Mouse (Mus musculus) forebrain, embryonic 15.5 days (tissue): Measurements from ENCODE around the gene Ces2b. TPM values are rescaled to one million over a fixed set of nuclear protein-coding genes. Genes with fewer than 3 reads are reported as not detected.
"Not testable (repeated sequence)": the region's sequence is repeated elsewhere in the genome, so short reads cannot be mapped to it uniquely, and the experiment has no call there.

Source experiments
- ATAC-seq: fragments of 200-750 bp; cut with Nextera tagmentation; replicated peaks from 2 replicates; pipeline ENCODE4 v1.8.0; 2017; ENCODE audit warnings: mild to moderate bottlenecking, moderate TSS enrichment, moderate library complexity
- H3K27ac ChIP-seq: fragments of 300-500 bp; sonication (generic); replicated peaks from 2 replicates; pipeline ENCODE4 v1.5.1; 2015; ENCODE audit warnings: mild to moderate bottlenecking, inconsistent platforms
- H3K27me3 ChIP-seq: fragments of 300-500 bp; sonication (generic); 2 replicates; pipeline ENCODE4 v1.6.1; 2015; ENCODE audit warnings: inconsistent platforms
- H3K36me3 ChIP-seq: fragments of 300-500 bp; sonication (generic); 2 replicates; pipeline ENCODE4 v1.6.1; 2015; ENCODE audit warnings: mild to moderate bottlenecking, inconsistent platforms
- H3K4me1 ChIP-seq: fragments of 300-500 bp; sonication (generic); 2 replicates; pipeline ENCODE4 v1.6.1; 2015; ENCODE audit warnings: inconsistent platforms
- H3K4me2 ChIP-seq: fragments of 300-500 bp; sonication (generic); replicated peaks from 2 replicates; pipeline ENCODE4 v1.6.1; 2015; ENCODE audit warnings: mild to moderate bottlenecking, inconsistent platforms
- H3K4me3 ChIP-seq: fragments of 300-500 bp; sonication (generic); 2 replicates; pipeline ENCODE4 v1.5.1; 2015; ENCODE audit warnings: mild to moderate bottlenecking, inconsistent platforms
- H3K9ac ChIP-seq: fragments of 300-500 bp; sonication (generic); replicated peaks from 2 replicates; pipeline ENCODE4 v1.6.1; 2015; ENCODE audit warnings: mild to moderate bottlenecking, inconsistent platforms
- H3K9me3 ChIP-seq: fragments of 300-500 bp; sonication (generic); 2 replicates; pipeline ENCODE4 v1.6.1; 2016; ENCODE audit warnings: inconsistent platforms
- WGBS: fragments of 180-500 bp; shearing (Covaris S2); methylation state at CpG from one replicate; pipeline ENCODE4 v1.1.7; 2015; ENCODE audit warnings: mixed read lengths; 5-methylcytosine and 5-hydroxymethylcytosine counted together
- polyA plus RNA-seq: library from polyadenylated mRNA; unstranded; fragments of >200 nt; fragmentation: Nextera tagmentation; extraction: Ambion mirVana; gene quantifications from 2 replicates; pipeline ENCODE4 v1.2.1, GENCODE M21; 2015

Gene Ces2b
- polyA plus RNA-seq, 1 experiment from 2014 or later: 0.20 TPM

GRCm38 (mm10) chr8:104847741-104848462 lies 16.5 kb downstream of the Ces2b start:
- Histone ChIP-seq H3K27me3 (no peaks in the 10 kb centered on the region), H3K9ac (no peak overlapping the region), H3K9me3 (no peaks in the 10 kb centered on the region), H3K4me3 (no peak overlapping the region), H3K27ac (no peak overlapping the region), H3K36me3 (no peaks in the 10 kb centered on the region), H3K4me2 (no peak overlapping the region), H3K4me1 (no peaks in the 10 kb centered on the region)
- 76% methylated on average over 4 of the region's 4 CpGs for WGBS
- no peak for ATAC-seq

DNA sequence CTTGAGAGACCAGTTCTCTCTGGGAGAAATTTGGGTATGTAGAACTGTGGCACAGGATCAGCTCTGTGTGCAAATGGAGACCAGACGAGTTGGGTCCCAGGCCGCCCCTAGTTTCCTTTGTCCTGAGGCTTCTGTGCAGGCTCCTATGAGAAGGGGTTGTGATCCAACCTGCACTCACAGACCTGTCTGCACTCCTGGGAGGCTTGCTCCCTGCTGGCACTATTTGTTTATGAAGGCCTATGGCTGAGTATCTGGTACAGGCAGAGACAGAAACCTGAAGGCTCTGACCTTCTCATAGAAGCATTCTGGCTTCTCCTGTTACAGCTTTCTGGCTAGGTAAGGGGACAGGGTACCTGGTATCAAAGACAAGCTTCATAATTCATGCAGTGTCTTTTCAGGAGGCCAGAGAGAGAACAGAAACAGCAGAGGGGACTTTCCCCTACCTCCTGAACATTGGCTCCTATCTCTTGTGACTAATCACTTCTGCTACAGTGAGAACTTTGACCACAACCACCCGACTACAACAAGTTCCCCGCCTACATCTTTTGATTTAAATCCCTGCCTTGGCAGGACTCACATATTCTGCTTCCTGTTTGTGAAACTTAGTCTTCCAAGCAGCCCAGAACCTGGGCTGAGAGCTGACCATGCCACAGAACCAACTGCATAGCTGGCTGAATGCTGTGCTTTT lies 35.6 kb downstream of the Ces2b start:
- not testable (repeated sequence) for ATAC-seq, H3K36me3 ChIP-seq, H3K9ac ChIP-seq, H3K4me1 ChIP-seq, H3K9me3 ChIP-seq, H3K27me3 ChIP-seq, H3K4me3 ChIP-seq, H3K27ac ChIP-seq, H3K4me2 ChIP-seq
- WGBS: no CpG with 5 or more reads among the region's 4 CpGs

- not testable (repeated sequence) for H3K4me1 ChIP-seq, ATAC-seq, H3K9me3 ChIP-seq, H3K27ac ChIP-seq, H3K9ac ChIP-seq, H3K36me3 ChIP-seq, H3K27me3 ChIP-seq, H3K4me2 ChIP-seq, H3K4me3 ChIP-seq
- no CpG with 5 or more reads among the region's 2 CpGs for WGBS
These were observed 37.5 kb downstream of the Ces2b start for GRCm38 (mm10) chr8:104868876-104869275.

GRCm38 (mm10) chr8:104886223-104886926 lies 55.0 kb downstream of the Ces2b start:
- no CpG with 5 or more reads among the region's 4 CpGs for WGBS
- H3K27me3 ChIP-seq, H3K9ac ChIP-seq, H3K9me3 ChIP-seq, ATAC-seq, H3K4me1 ChIP-seq, H3K4me3 ChIP-seq, H3K27ac ChIP-seq, H3K36me3 ChIP-seq, H3K4me2 ChIP-seq: not testable (repeated sequence)

Other genes starting within 250 kb of the Ces2b start
- 17.8 and 18.7 TPM in 2 replicates for gene Pdp2, start 240.1 kb upstream of the Ces2b start, polyA plus RNA-seq
- not detected in 2 replicates for gene Cdh16, start 207.2 kb upstream of the Ces2b start, polyA plus RNA-seq
- gene Rrad, start 200.2 kb upstream of the Ces2b start, polyA plus RNA-seq: 2.4 and 3.0 TPM in 2 replicates
- gene Ciao2b, start 189.6 kb upstream of the Ces2b start, polyA plus RNA-seq: 145 and 153 TPM in 2 replicates
- gene Ces2a, start 97.6 kb upstream of the Ces2b start, polyA plus RNA-seq: not detected in 2 replicates
- not detected in 2 replicates for gene Ces2c, start 15.5 kb downstream of the Ces2b start, polyA plus RNA-seq
- not detected in 2 replicates for gene Ces2e, start 94.7 kb downstream of the Ces2b start, polyA plus RNA-seq
- gene Ces2f, start 115.8 kb downstream of the Ces2b start, polyA plus RNA-seq: not detected in 2 replicates
- not detected in 2 replicates for gene Ces2g, start 130.1 kb downstream of the Ces2b start, polyA plus RNA-seq
- gene Ces2h, start 169.3 kb downstream of the Ces2b start, polyA plus RNA-seq: not detected in 2 replicates
- gene Ces3a, start 217.0 kb downstream of the Ces2b start, polyA plus RNA-seq: not detected in 2 replicates